Mouse (Mus musculus): Measurements from ENCODE around the gene Olfr231. TPM values are rescaled to one million over a fixed set of nuclear protein-coding genes. Genes with fewer than 3 reads are reported as not detected.

Gene Olfr231
- polyA plus RNA-seq, 1 experiment from 2014 or later, result not detected

DNA sequence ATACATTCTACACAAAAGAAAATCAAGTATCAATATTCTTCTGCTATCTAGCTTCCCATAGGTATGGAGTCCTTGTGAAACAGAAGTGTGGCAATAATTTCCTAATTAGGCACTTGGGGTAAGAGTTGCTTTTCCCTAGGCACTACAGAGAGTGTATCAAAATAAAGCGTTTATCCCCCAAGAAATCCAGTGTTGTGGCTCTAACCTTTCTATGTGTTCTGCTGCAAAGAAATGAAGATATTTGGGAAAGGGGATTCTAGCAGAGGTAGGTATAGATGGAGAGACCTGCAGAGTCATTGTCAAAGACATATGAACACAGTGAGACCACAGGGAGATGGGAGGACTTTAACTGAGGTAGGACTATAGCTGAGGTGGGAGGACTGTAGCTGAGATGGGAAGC is 24.4 kb downstream of the Olfr231 start, which contains the start of gene Olfr427:
Gene Olfr427, plus strand, starts transcription at position 301 of the 400 bp plus-strand sequence.
- Histone ChIP-seq H3K9ac (no peak within 1 kb of the TSS), H3K36me3 (no peaks in the 10 kb centered on the region), H3K4me3 (no peak within 1 kb of the TSS), H3K27me3 (replicated peaks) (no peaks in the 10 kb centered on the region), H3K4me1 (no peaks in the 10 kb centered on the region), H3K4me2 (no peak within 1 kb of the TSS), H3K27ac (replicated peaks) (no peak within 1 kb of the TSS), H3K9me3 (no peaks in the 10 kb centered on the region)
- no peak for ATAC-seq (ENCODE audit: extremely low read depth, insufficient number of reproducible peaks, low FRiP score, low TSS enrichment)
- 87% methylated on average over 1 of the region's 1 CpGs for WGBS

DNA sequence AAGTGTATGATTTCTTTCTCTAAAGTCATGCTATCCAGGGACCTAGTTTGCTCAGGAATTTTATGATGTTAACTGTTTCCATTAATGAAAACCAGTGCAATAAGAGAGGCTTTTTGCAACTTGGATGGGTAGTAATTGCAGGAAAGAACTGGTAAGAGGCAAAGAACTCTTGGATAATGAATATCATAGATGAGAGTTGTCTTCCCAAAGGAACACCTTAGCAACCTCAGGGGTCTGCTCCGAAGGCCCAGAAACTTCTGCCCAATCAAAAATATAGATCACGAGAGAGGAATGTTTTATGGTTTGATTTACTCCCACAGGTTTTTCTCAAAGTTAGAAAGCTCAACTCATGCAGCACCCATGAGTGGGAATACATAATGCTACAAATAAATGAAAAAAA is 36.9 kb downstream of the Olfr231 start, which contains the start of gene Olfr429:
Gene Olfr429, plus strand, starts transcription at position 301 of the 400 bp plus-strand sequence.
- H3K9me3 ChIP-seq, result no peaks in the 10 kb centered on the region
- no peak for ATAC-seq (ENCODE audit: extremely low read depth, insufficient number of reproducible peaks, low FRiP score, low TSS enrichment)

DNA sequence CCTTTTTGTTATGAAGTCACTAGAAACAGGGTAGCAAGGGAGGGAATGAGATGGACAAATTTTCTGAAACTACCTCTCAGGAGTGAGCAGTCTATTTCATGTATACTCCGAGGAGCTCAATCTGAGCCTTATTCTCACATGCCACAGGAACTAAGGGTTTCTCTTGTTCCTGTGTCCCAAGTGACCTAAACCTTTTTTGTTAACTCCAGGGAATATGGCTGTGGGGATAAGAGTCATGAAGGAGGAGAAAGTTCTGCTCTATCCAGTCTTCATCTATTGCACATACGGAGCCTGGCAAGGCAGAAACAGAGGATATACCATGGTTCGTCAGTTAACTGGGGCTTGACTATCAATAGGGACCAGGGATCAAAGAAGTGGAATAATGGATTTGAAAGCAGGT is 54.7 kb downstream of the Olfr231 start, which contains the start of gene Olfr430:
Gene Olfr430, plus strand, starts transcription at position 301 of the 400 bp plus-strand sequence.
- ATAC-seq (ENCODE audit: extremely low read depth, insufficient number of reproducible peaks, low FRiP score, low TSS enrichment), result no peak
- WGBS, result 77% methylated on average over 3 of the region's 3 CpGs
- H3K4me3 ChIP-seq, result no peak within 1 kb of the TSS

More for the DNA sequence above, 36.9 kb downstream of the Olfr231 start, which contains the start of gene Olfr429:
- H3K27me3 ChIP-seq (replicated peaks), result no peaks in the 10 kb centered on the region
- no peaks in the 10 kb centered on the region for H3K36me3 ChIP-seq
- WGBS, result 87% methylated on average over 2 of the region's 2 CpGs
- H3K27ac ChIP-seq (replicated peaks), result no peak within 1 kb of the TSS
- no peaks in the 10 kb centered on the region for H3K4me1 ChIP-seq
- no peak within 1 kb of the TSS for H3K9ac ChIP-seq
- H3K4me3 ChIP-seq, result no peak within 1 kb of the TSS
- no peak within 1 kb of the TSS for H3K4me2 ChIP-seq

More for the DNA sequence above, 54.7 kb downstream of the Olfr231 start, which contains the start of gene Olfr430:
- H3K9me3 ChIP-seq, result no peaks in the 10 kb centered on the region
- no peaks in the 10 kb centered on the region for H3K27me3 ChIP-seq (replicated peaks)
- no peak within 1 kb of the TSS for H3K27ac ChIP-seq (replicated peaks)
- H3K36me3 ChIP-seq, result no peaks in the 10 kb centered on the region
- H3K4me2 ChIP-seq, result no peak within 1 kb of the TSS
- no peaks in the 10 kb centered on the region for H3K4me1 ChIP-seq
- H3K9ac ChIP-seq, result no peak within 1 kb of the TSS

Other genes with a start within 250 kb of the Olfr231 start
- gene Ifi211, start 208.1 kb downstream of the Olfr231 start, polyA plus RNA-seq (2015; fragmentation: Nextera tagmentation; extraction: Ambion mirVana), result 3.6 and 3.9 TPM in 2 replicates
- 3.2 and 4.1 TPM in 2 replicates for gene Mndal, start 178.7 kb downstream of the Olfr231 start, polyA plus RNA-seq (2015; fragmentation: Nextera tagmentation; extraction: Ambion mirVana)
- gene Ifi203, start 178.5 kb downstream of the Olfr231 start, polyA plus RNA-seq (2015; fragmentation: Nextera tagmentation; extraction: Ambion mirVana), result 0.52 TPM in 2 replicates
- not detected in 2 replicates for gene Ifi202b, start 138.4 kb downstream of the Olfr231 start, polyA plus RNA-seq (2015; fragmentation: Nextera tagmentation; extraction: Ambion mirVana)
- gene Ifi205, start 89.4 kb downstream of the Olfr231 start, polyA plus RNA-seq (2015; fragmentation: Nextera tagmentation; extraction: Ambion mirVana), result 1.4 and 2.6 TPM in 2 replicates
- not detected in 2 replicates for gene Olfr433, start 80.5 kb downstream of the Olfr231 start, polyA plus RNA-seq (2015; fragmentation: Nextera tagmentation; extraction: Ambion mirVana)
- not detected in 2 replicates for gene Olfr432, start 72.0 kb downstream of the Olfr231 start, polyA plus RNA-seq (2015; fragmentation: Nextera tagmentation; extraction: Ambion mirVana)
- not detected in 2 replicates for gene Olfr430, start 54.6 kb downstream of the Olfr231 start, polyA plus RNA-seq (2015; fragmentation: Nextera tagmentation; extraction: Ambion mirVana)
- gene Olfr429, start 36.8 kb downstream of the Olfr231 start, polyA plus RNA-seq (2015; fragmentation: Nextera tagmentation; extraction: Ambion mirVana), result not detected in 2 replicates
- gene Olfr427, start 24.3 kb downstream of the Olfr231 start, polyA plus RNA-seq (2015; fragmentation: Nextera tagmentation; extraction: Ambion mirVana), result not detected in 2 replicates
- not detected in 2 replicates for gene Olfr424, start 10.4 kb upstream of the Olfr231 start, polyA plus RNA-seq (2015; fragmentation: Nextera tagmentation; extraction: Ambion mirVana)
- gene Olfr420, start 34.5 kb upstream of the Olfr231 start, polyA plus RNA-seq (2015; fragmentation: Nextera tagmentation; extraction: Ambion mirVana), result 0.14 TPM in 1 of 2 replicates, not detected in the other
- gene Spta1, start 51.6 kb upstream of the Olfr231 start, polyA plus RNA-seq (2015; fragmentation: Nextera tagmentation; extraction: Ambion mirVana), result 2.4 TPM in 2 replicates
- gene Olfr419, start 130.9 kb upstream of the Olfr231 start, polyA plus RNA-seq (2015; fragmentation: Nextera tagmentation; extraction: Ambion mirVana), result not detected in 2 replicates
- gene Mptx1, start 209.4 kb upstream of the Olfr231 start, polyA plus RNA-seq (2015; fragmentation: Nextera tagmentation; extraction: Ambion mirVana), result not detected in 2 replicates
- not detected in 2 replicates for gene Olfr417, start 244.0 kb upstream of the Olfr231 start, polyA plus RNA-seq (2015; fragmentation: Nextera tagmentation; extraction: Ambion mirVana)

Data from heart, embryonic 13.5 days (tissue).